Mouse (Mus musculus) adrenal gland (tissue): ENCODE results near the gene Pirt.

ENCODE experiments used
- intact Hi-C: fragments of 180-260 bp; cut with DNase I; formaldehyde crosslinking; loops from one replicate; pipeline ENCODE4 v1.15.1; 2025
- long read RNA-seq, 2 experiments: library from polyadenylated mRNA; unstranded; transcript quantifications; one replicate each; pipeline ENCODE4 v2.0.0; 2020; ENCODE audit warnings: borderline replicate concordance in 1 of 2; ENCODE audit not compliant: insufficient replicate concordance in 1 of 2

The Pirt gene
- long read RNA-seq, experiment 1, full-length matches to known transcripts: 1 of 3 reads
- long read RNA-seq, experiment 1, partial matches to known transcripts: 0 of 3 reads
- long read RNA-seq, experiment 1, other reads (novel, unspliced or antisense): 2 of 3 reads
- long read RNA-seq, experiment 2, full-length matches to known transcripts: 3 of 5 reads
- long read RNA-seq, experiment 2, partial matches to known transcripts: 0 of 5 reads
- long read RNA-seq, experiment 2, other reads (novel, unspliced or antisense): 2 of 5 reads

- intact Hi-C loops: loop anchor here (5.0 kb wide), 1 partner anchor 170 kb away; no protein-coding TSS in a partner anchor
These were observed at the start of gene Pirt for GRCm38 (mm10) chr11:66911811-66912210. Gene Pirt, plus strand, starts transcription at chr11:66911981.

GRCm38 (mm10) chr11:66871701-66872100, 40.1 kb upstream of the Pirt start:
- intact Hi-C loops: loop anchor here (2.0 to 10.0 kb wide), 4 partner anchors 187 to 1054 kb away; no protein-coding TSS in a partner anchor

DNA sequence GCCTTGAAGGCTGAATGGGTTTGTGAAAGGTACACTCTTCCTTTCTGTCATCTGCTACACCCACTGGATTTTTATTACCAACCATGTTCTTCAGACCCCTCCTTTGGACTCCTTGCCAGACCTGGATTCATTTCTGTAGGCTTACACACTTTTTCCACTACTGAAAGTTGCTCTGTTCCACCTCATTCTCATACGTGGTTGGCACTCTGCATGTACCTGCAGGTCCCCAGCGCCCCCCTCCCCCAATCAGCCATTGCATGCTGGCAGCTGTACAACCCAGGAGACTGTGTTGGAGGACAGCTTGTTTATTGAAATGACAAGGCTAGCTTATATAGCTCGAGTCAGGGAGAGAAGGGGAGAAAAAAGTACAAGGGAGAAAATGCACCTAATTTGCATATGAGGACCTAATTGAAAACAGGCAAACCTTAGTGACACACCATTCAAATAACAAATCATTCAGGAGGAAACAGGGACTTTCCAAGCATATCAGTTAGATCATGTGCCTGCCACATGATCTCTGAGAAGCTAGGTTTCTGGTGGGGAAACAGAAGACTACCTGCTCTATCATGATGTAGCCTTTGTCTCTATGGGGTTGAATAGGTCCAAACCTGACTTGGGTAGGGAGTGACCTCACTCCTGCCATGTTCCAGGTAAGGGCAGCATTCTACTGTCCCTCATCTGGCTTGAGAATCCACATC, 38.9 kb upstream of the Pirt start:
- intact Hi-C loops: loop anchor here (5.0 to 10.0 kb wide), 3 partner anchors 188 to 1056 kb away; no protein-coding TSS in a partner anchor

DNA sequence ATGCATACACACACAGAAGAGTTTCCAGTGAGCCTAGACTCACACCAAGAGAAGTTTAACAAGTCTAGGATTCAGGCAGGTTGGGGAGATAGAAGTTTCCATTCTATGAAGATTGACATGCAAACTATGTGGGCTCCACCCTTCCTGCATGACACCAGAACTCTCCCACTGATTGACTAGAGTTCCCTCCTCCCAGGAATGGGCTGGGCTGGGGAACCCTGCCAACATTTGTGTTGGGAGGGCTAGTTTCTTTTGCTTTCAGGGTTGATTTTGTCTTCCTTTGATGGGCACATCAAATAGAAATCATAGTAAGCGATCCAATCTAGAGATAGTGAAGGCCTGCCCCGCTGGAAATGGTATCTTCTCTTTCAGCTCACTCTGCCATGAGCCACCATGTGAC, 30.5 kb upstream of the Pirt start:
- intact Hi-C loops: no loop called here

- intact Hi-C loops: no loop called here
These were observed 29.3 kb upstream of the Pirt start for GRCm38 (mm10) chr11:66882224-66883040.

DNA sequence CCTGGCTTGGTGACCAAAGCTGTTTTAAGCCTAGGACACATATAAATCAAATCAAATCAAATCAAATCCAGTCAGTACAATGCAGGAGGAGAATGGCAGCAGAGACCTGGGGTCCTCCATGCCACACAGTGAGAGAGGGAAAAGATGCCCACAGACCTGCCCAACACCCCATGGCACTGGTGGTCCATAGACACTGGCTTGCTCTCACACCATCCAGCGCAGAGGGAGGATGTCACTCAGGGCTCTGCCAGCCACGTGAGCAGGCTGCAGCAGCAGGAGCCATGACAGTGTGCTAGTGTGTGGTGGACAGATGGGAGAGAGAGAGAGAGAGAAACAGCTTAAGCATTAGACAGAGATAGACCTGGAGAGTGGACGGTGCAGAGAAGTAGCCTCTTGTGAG, 19.2 kb upstream of the Pirt start:
- intact Hi-C loops: no loop called here

DNA sequence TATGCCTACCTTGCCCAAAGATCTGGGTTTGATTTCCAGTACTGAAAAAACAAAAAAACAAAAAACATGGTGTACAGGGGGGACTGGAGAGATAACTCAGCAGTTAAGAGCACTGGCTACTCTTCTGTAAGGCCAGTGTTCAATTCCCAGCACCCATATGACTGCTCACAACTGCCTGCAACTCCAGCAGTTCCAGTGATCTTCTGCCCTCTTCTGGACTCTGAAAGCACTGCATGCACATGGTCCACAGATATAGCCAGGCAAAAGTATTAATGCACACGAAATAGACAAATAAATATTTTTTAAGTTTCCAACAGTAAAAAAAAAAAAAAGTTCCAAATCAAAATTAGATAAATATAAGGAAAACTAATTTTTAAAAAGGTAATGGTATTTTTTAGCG, 13.0 kb upstream of the Pirt start:
- intact Hi-C loops: no loop called here

DNA sequence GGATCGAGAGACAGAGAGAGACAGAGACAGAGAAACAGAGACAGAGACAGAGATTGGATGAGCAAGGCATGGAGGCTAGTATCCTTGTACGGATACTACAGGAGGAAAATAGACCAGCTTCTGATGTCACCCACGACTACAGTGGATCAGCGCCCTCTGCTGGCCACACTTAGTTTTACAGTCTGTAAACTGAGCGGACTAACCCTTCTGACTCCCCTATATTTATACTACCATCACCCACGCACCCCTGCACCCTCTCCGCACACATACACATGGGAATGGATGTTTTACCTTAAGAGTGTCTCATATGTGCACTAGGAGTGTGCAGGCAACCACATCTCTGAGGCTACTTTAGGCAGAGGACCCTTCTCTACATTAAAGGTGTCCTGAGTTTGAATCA, 12.4 kb upstream of the Pirt start:
- intact Hi-C loops: no loop called here

GRCm38 (mm10) chr11:66902801-66903200, 9.0 kb upstream of the Pirt start:
- intact Hi-C loops: no loop called here

- intact Hi-C loops: loop anchor here (2.0 kb wide), 2 partner anchors 79 to 115 kb away; no protein-coding TSS in a partner anchor
These were observed 6.0 kb upstream of the Pirt start for GRCm38 (mm10) chr11:66905617-66906384.

DNA sequence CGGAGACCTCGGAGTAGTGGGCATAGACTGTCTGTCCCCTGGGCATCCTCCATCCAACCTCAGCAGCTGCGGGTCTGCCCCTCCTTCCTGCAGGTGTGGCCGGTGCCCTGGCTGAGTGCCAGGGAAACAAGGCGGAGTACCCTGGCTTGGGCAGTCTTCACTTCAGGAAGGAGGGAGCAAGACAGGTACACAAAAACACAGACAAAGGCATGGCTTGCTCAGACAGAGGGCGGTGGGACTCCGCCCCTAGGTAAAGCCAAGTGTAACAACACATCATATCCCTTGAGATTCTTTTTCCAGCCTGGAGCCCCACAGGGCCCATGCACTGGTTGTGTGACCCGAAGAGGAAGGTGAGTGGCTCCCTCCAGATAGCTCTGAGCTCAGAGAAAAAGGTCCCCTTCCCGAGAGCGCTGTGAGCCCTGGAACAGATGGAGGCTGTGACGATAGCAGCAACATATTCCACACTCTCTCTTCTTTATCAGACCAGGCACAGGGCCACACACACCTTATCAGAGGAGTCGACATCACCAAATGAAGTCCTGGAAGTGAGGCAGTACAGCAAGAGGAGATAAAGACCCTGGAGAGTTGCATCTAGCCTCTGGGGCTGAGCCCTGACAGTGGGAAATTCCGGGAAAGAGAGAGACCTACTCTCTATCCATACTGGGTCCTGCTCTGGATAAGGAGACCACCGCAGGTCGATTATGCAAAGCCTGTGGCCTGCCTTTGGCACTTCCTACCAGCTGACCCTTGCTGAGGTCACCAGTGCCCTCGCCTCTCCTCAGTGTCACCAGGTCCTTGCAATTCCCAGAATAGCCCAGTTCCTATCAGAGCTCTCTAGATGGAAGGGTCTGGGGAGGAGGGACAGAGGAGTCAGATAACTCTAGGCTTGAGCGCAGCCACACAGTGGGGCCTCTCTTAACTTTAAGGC, 1.0 kb downstream of the Pirt start:
- intact Hi-C loops: loop anchor here (5.0 kb wide), 1 partner anchor 170 kb away; no protein-coding TSS in a partner anchor

- intact Hi-C loops: loop anchor here (2.0 to 5.0 kb wide), 3 partner anchors 71 to 168 kb away; no protein-coding TSS in a partner anchor
These were observed 2.5 kb downstream of the Pirt start for GRCm38 (mm10) chr11:66914249-66914648.

DNA sequence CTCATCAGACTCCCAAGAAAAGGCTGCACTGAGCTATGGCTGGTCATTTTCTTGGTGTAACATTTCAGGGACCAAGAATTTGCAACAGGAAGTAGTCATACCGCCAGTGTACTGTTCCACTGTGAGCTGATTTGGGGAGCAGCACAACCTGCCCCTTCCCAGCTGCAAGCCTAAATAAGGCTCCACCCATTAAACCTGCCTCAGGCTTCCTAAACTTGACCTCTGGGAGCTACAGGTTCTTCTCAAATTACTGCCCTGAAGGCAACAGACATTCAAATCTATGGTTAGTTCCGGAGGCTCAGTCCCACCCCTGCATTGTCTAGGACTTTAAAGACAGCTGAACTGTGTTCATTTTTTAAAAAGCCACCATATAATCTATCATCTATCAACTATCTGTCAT, 8.2 kb downstream of the Pirt start:
- intact Hi-C loops: no loop called here

- intact Hi-C loops: no loop called here
These were observed 12.5 kb downstream of the Pirt start for GRCm38 (mm10) chr11:66924095-66924823.

DNA sequence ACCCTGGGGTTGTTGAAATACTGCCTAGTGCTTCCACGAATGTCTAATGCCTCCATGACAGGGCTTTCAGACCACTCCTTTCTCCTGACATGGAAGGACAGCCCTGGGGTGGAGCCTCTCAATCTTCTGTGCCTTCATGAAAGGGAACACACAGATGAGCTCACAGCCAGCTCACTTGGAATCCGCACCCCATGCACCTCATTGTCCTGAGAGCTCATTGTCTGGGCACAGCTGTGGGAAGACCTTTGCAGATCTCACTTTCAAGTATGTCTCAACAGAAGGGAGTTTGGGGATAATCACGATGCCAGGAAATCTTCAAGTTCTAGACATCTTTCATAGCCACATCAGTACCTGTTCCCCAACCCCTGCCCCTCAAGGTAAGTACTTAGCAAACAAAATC, 16.5 kb downstream of the Pirt start:
- intact Hi-C loops: no loop called here

GRCm38 (mm10) chr11:66932827-66933599, 21.2 kb downstream of the Pirt start:
- intact Hi-C loops: no loop called here

- intact Hi-C loops: no loop called here
These were observed 22.8 kb downstream of the Pirt start for GRCm38 (mm10) chr11:66934428-66935173.

- intact Hi-C loops: no loop called here
These were observed 30.2 kb downstream of the Pirt start for GRCm38 (mm10) chr11:66942011-66942410.
